Mouse (Mus musculus) kidney, embryonic 14.5 days (tissue): ENCODE data around the gene Dyrk2. TPM values are rescaled to one million over a fixed set of nuclear protein-coding genes. Genes with fewer than 3 reads are reported as not detected.
A peak's percentile ranks its signal among the peaks of the same experiment; 100 is the strongest.

ENCODE experiments used
- ATAC-seq: fragments of 200-750 bp; cut with Nextera tagmentation; 2 replicates; pipeline ENCODE4 v1.8.0; 2017; ENCODE audit warnings: moderate number of reproducible peaks, mild to moderate bottlenecking, moderate TSS enrichment, moderate library complexity; ENCODE audit not compliant: low FRiP score, low TSS enrichment
- H3K27ac ChIP-seq: fragments of 300-500 bp; sonication (generic); 2 replicates; pipeline ENCODE4 v1.5.1; 2014; ENCODE audit warnings: low read depth, mild to moderate bottlenecking, low read length, moderate library complexity, mixed read lengths
- H3K27me3 ChIP-seq: fragments of 300-500 bp; sonication (generic); 2 replicates; pipeline ENCODE4 v1.6.1; 2014; ENCODE audit warnings: mild to moderate bottlenecking, low read length; ENCODE audit not compliant: control insufficient read depth, insufficient read depth
- H3K36me3 ChIP-seq: fragments of 300-500 bp; sonication (generic); 2 replicates; pipeline ENCODE4 v1.6.1; 2014; ENCODE audit warnings: low read length, mixed read lengths; ENCODE audit not compliant: control insufficient read depth, insufficient read depth
- H3K4me1 ChIP-seq: fragments of 300-500 bp; sonication (generic); 2 replicates; pipeline ENCODE4 v1.6.1; 2014; ENCODE audit warnings: low read length, mixed read lengths; ENCODE audit not compliant: control insufficient read depth, insufficient read depth
- H3K4me2 ChIP-seq: fragments of 300-500 bp; sonication (generic); replicated peaks from 2 replicates; pipeline ENCODE4 v1.6.1; 2014; ENCODE audit warnings: low read depth, mild to moderate bottlenecking, low read length
- H3K4me3 ChIP-seq: fragments of 300-500 bp; sonication (generic); 2 replicates; pipeline ENCODE4 v1.5.1; 2014; ENCODE audit warnings: mild to moderate bottlenecking, low read length
- H3K9ac ChIP-seq: fragments of 300-500 bp; sonication (generic); 2 replicates; pipeline ENCODE4 v1.6.1; 2014; ENCODE audit warnings: low read depth, mild to moderate bottlenecking, low read length, moderate library complexity
- H3K9me3 ChIP-seq: fragments of 300-500 bp; sonication (generic); 2 replicates; pipeline ENCODE4 v1.6.1; 2016; ENCODE audit warnings: low read length; ENCODE audit not compliant: control insufficient read depth
- WGBS: fragments of 180-500 bp; shearing (Covaris S2); extraction: QIAGEN DNeasy Blood & Tissue Kit; methylation state at CpG from one replicate; pipeline ENCODE4 v1.1.7; 2014; 5-methylcytosine and 5-hydroxymethylcytosine counted together
- polyA plus RNA-seq: library from polyadenylated mRNA; unstranded; fragments of >200 nt; fragmentation: Nextera tagmentation; extraction: Ambion mirVana; gene quantifications from 2 replicates; pipeline ENCODE4 v1.2.1, GENCODE M21; 2014

Dyrk2 gene
- polyA plus RNA-seq = 11.2 and 12.3 TPM in 2 replicates

DNA sequence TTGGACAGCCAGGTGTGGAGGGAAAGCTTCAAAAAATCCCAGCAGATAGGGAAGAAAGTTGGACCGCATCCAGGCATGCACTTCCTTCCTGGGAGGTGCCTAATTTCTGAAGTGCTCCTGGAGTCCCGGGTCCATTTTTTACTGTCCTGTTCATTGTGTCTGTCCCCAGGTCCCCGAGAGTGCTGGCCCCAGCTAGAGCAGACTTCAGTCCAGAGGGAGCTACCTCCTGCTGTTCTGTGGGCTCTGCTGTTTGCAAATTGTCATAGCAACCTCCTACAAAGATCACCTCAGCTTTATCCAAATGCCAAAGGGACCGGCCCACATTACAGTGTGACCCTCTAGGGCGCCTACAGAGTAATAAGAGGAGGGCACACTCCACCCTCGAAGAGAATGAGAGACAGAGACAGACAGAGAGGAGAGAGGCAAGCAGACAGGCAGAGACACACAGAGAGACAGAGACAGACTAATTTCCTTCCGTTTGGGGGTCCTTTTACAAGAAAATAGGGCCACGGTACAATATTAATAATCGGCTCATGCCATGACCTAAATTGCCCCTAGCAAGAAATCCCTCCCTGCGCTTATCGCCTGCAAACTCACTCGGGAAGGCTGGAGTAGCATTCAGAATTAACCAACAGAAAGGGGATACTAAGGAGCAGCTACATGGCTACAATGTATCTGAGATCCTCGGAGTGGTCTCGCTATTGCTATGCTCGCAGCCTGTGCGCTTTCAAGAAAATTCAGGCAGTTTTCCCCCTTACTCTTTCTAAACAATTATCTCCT lies at the start of gene Dyrk2:
TSS of gene Dyrk2 (minus strand) at position 9 of the 780 bp plus-strand sequence.
- no peaks in the 10 kb centered on the region for H3K9me3 ChIP-seq
- no peaks in the 10 kb centered on the region for H3K27me3 ChIP-seq
- H3K27ac ChIP-seq = peak within 1 kb of the TSS; percentile 90
- no peaks in the 10 kb centered on the region; the same call in 1 of the 2 replicates for H3K36me3 ChIP-seq
- peak within 1 kb of the TSS; percentile 83 for H3K4me2 ChIP-seq
- 0 out of 2 replicates have a peak, but pooled peaks have one; percentile 6 for ATAC-seq
- peak within 1 kb of the TSS; percentile 94 for H3K4me3 ChIP-seq
- peaks cover 15% of the 10 kb centered on the region for H3K4me1 ChIP-seq
- 7% methylated on average over 16 of the region's 16 CpGs for WGBS
- H3K9ac ChIP-seq = peak within 1 kb of the TSS; percentile 98

- H3K4me2 ChIP-seq = no peak overlapping the region
- H3K4me3 ChIP-seq = no peak overlapping the region
- no peaks in the 10 kb centered on the region for H3K9me3 ChIP-seq
- no peak for ATAC-seq
- H3K36me3 ChIP-seq = no peaks in the 10 kb centered on the region
- no peaks in the 10 kb centered on the region for H3K27me3 ChIP-seq
- 80% methylated on average over 10 of the region's 10 CpGs for WGBS
- no peak overlapping the region for H3K27ac ChIP-seq
- no peak overlapping the region for H3K9ac ChIP-seq
- no peaks in the 10 kb centered on the region for H3K4me1 ChIP-seq
Measured at GRCm38 (mm10) chr10:118902625-118903024, 32.6 kb upstream of the Dyrk2 start.

DNA sequence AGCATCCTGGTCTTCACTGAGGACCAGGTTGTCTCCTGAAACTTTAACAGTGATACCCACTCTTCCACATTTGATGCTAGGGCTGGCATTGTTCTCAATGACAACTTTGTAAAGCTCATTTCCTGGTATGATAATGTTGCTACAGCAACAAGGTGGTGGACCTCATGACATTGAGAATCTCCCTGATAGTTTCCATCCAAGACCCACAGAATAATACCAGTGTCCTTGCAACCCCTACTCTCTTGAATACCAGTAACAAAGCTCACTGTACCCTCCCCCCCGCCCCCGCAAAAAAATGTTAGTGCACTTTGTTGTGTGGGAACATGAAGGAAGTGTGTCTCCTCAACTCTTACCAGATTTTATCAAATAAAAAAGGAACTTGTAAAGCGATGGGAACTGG lies 23.6 kb upstream of the Dyrk2 start:
- ATAC-seq = no peak
- Histone ChIP-seq H3K4me1 (no peaks in the 10 kb centered on the region), H3K9ac (no peak overlapping the region), H3K4me2 (no peak overlapping the region), H3K9me3 (no peaks in the 10 kb centered on the region), H3K36me3 (no peaks in the 10 kb centered on the region), H3K4me3 (no peak overlapping the region), H3K27ac (no peak overlapping the region), H3K27me3 (no peaks in the 10 kb centered on the region)
- 82% methylated on average over 3 of the region's 3 CpGs for WGBS

- Histone ChIP-seq H3K4me1 (no peaks in the 10 kb centered on the region), H3K9me3 (no peaks in the 10 kb centered on the region), H3K4me3 (no peak overlapping the region), H3K27ac (no peak overlapping the region), H3K4me2 (no peak overlapping the region), H3K9ac (no peak overlapping the region), H3K27me3 (no peaks in the 10 kb centered on the region), H3K36me3 (no peaks in the 10 kb centered on the region)
- no peak for ATAC-seq
- 88% methylated on average over 2 of the region's 2 CpGs for WGBS
Measured at GRCm38 (mm10) chr10:118884126-118884525, 14.1 kb upstream of the Dyrk2 start.

- H3K27me3 ChIP-seq = no peaks in the 10 kb centered on the region
- no peak for ATAC-seq
Measured at GRCm38 (mm10) chr10:118883317-118883716, 13.3 kb upstream of the Dyrk2 start.

GRCm38 (mm10) chr10:118882258-118882885 lies 12.4 kb upstream of the Dyrk2 start:
- no peaks in the 10 kb centered on the region for H3K4me1 ChIP-seq
- H3K4me2 ChIP-seq = no peak overlapping the region
- no peak for ATAC-seq
- H3K9ac ChIP-seq = no peak overlapping the region
- 80% methylated on average over 12 of the region's 12 CpGs for WGBS
- no peak overlapping the region for H3K27ac ChIP-seq
- no peaks in the 10 kb centered on the region for H3K27me3 ChIP-seq
- H3K4me3 ChIP-seq = no peak overlapping the region
- no peaks in the 10 kb centered on the region for H3K36me3 ChIP-seq
- no peaks in the 10 kb centered on the region for H3K9me3 ChIP-seq

More at GRCm38 (mm10) chr10:118883317-118883716, 13.3 kb upstream of the Dyrk2 start:
- H3K9ac ChIP-seq = no peak overlapping the region
- no peak overlapping the region for H3K27ac ChIP-seq
- H3K4me1 ChIP-seq = no peaks in the 10 kb centered on the region
- WGBS = 81% methylated on average over 11 of the region's 11 CpGs
- no peaks in the 10 kb centered on the region for H3K9me3 ChIP-seq
- no peaks in the 10 kb centered on the region for H3K36me3 ChIP-seq
- no peak overlapping the region for H3K4me2 ChIP-seq
- H3K4me3 ChIP-seq = no peak overlapping the region

DNA sequence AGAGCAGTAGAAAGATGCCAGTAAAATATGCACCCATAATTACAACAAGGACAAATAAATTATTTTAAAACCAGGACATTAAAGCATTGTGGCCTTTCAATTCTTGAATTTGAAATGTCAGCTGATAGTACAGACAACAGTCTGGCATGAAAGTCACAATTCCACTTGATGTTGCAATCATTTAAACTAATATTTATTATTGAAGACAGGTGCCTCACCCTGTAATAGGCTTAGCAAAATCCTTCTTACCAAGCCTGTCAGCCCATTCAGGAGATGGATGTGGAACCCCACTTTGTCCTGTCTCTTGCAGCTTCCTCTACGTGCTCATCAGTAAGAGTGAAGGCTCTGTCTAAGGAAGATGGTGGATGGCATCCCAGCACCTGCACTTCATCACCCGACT lies 10.8 kb upstream of the Dyrk2 start:
- H3K4me2 ChIP-seq = no peak overlapping the region
- no peak overlapping the region for H3K4me3 ChIP-seq
- ATAC-seq = no peak
- H3K9me3 ChIP-seq = no peaks in the 10 kb centered on the region
- H3K4me1 ChIP-seq = no peaks in the 10 kb centered on the region
- H3K27me3 ChIP-seq = no peaks in the 10 kb centered on the region
- no peaks in the 10 kb centered on the region for H3K36me3 ChIP-seq
- H3K27ac ChIP-seq = no peak overlapping the region
- 81% methylated on average over 2 of the region's 2 CpGs for WGBS
- H3K9ac ChIP-seq = no peak overlapping the region

GRCm38 (mm10) chr10:118872196-118872595 lies 2.2 kb upstream of the Dyrk2 start:
- no peak for ATAC-seq
- Histone ChIP-seq H3K9ac (no peak overlapping the region), H3K27ac (no peak overlapping the region), H3K4me3 (no peak overlapping the region), H3K36me3 (no peaks in the 10 kb centered on the region), H3K4me2 (no peak overlapping the region), H3K27me3 (no peaks in the 10 kb centered on the region), H3K9me3 (no peaks in the 10 kb centered on the region), H3K4me1 (peaks cover 1% of the 10 kb centered on the region)
- 95% methylated on average over 2 of the region's 2 CpGs for WGBS

DNA sequence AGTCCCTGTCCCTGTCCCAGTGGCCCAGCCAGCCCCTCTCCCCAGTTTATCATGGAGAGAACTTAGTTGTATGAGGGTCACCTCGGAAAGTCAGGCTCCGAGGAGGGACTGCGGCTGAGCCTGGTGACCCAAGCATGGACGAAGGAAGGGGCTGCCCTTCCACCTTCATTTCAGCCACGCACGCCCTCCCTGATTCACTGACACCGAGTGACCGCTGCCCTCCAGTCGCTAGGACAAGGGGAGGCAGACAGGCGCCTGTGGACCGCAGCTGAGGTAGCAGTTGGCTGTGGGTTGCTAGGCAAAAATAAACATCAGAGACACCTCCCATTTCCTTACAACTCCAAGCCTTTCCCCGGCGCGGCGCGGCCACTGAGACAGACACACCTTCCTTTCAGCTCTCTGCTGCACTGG lies 413 bp downstream of the Dyrk2 start:
- H3K27me3 ChIP-seq = no peaks in the 10 kb centered on the region
- under 1% methylated on average over 16 of the region's 16 CpGs for WGBS
- H3K9ac ChIP-seq = peak overlapping the region; percentile 98
- H3K36me3 ChIP-seq = peaks cover 5% of the 10 kb centered on the region; the same call in 1 of the 2 replicates
- H3K4me3 ChIP-seq = peak overlapping the region; percentile 94
- no peaks in the 10 kb centered on the region for H3K9me3 ChIP-seq
- H3K4me2 ChIP-seq = peak overlapping the region; percentile 83
- H3K27ac ChIP-seq = peak overlapping the region; percentile 90
- peak; percentile 70 for ATAC-seq
- H3K4me1 ChIP-seq = peaks cover 19% of the 10 kb centered on the region
